Mouse (Mus musculus): ENCODE data around the gene Palm2.

DNA sequence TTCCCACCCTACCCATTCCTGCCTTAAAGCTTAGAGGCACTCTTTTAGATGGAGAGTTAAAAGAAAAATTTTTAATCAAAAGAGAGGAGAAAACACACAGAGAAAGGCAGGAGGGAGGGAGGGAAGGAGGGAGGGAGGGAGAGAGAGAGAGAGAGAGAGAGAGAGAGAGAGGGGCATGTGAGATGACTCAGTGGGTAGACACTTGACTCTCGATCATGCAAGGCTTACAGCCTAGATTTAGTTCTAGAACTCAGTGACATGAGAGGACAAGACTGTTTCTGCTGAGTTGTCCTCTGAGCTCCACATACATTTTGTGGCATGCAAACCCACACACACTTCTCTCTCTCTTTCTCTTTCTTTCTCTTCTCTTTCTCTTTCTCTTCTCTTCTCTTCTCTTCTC, 125.4 kb downstream of the Palm2 start:
- TF ChIP-seq ZC3H11A (IDR thresholded peaks at IDR 0.05; ENCODE audit: borderline replicate concordance, low read depth, low read length) (no peak), HCFC1 (IDR thresholded peaks at IDR 0.05; ENCODE audit: borderline replicate concordance, insufficient read depth, low read length) (no peak), MAFK (IDR thresholded peaks at IDR 0.05; ENCODE audit: insufficient read depth, low read depth, low read length) (no peak)
